Mouse (Mus musculus) heart, postnatal 0 days (tissue): ENCODE results near the gene Mpc2.

Experiments
- CTCF ChIP-seq: IDR thresholded peaks from 2 replicates; pipeline ENCODE4 v1.5.1; 2016; ENCODE audit warnings: antibody characterized with exemption, control low read depth, low read depth
- EP300 ChIP-seq: IDR thresholded peaks from 2 replicates; pipeline ENCODE4 v1.6.1; 2016; ENCODE audit warnings: antibody characterized with exemption, low read depth

GRCm38 (mm10) chr1:165432883-165433282, 27.6 kb upstream of the Mpc2 start:
- TF ChIP-seq EP300 (no peak), CTCF (no peak)
